Mouse (Mus musculus) CH12.LX (cell line): ENCODE measurements around the gene Hck. TPM values are rescaled to one million over a fixed set of nuclear protein-coding genes. Genes with fewer than 3 reads are reported as not detected.

Experiments used
- DNase-seq: peaks from one replicate; pipeline ENCODE4 v3.0.0-alpha.2; 2013; ENCODE audit errors: extremely low read depth
- H3K27ac ChIP-seq: 2 replicates; pipeline ENCODE4 v1.5.1; 2012; ENCODE audit warnings: low read depth, mild to moderate bottlenecking, control low read depth, moderate library complexity; ENCODE audit not compliant: insufficient read depth
- H3K27me3 ChIP-seq: replicated peaks from 2 replicates; pipeline ENCODE3; 2012; ENCODE audit warnings: inconsistent platforms
- H3K36me3 ChIP-seq, 2 experiments: replicated peaks in 1 of 2; 2 replicates each; pipeline versions ENCODE3 to v1.6.1; 2012; ENCODE audit warnings: inconsistent platforms in 1 of 2, low read length in 1 of 2, mild to moderate bottlenecking in 1 of 2, mixed read lengths in 1 of 2, moderate library complexity in 1 of 2; ENCODE audit not compliant: control insufficient read depth in 1 of 2, insufficient read depth in 1 of 2
- H3K4me1 ChIP-seq, 2 experiments: 2 replicates each; pipeline ENCODE4 v1.6.1; 2012; ENCODE audit warnings: inconsistent platforms in 1 of 2, moderate library complexity in 1 of 2; ENCODE audit not compliant: insufficient read depth in 2 of 2, control insufficient read depth in 1 of 2
- H3K4me2 ChIP-seq: 2 replicates; pipeline ENCODE4 v1.6.1; 2012; ENCODE audit warnings: low read depth, mild to moderate bottlenecking, control low read depth; ENCODE audit not compliant: poor library complexity, insufficient read depth, severe bottlenecking
- H3K4me3 ChIP-seq, 3 experiments: fragments of 150-350 bp in 1 of 3; sonication (generic) in 1 of 3; replicated peaks in 1 of 3; 2 replicates each; pipeline versions ENCODE3 to v1.5.1; 2011 to 2012; ENCODE audit warnings: low read depth in 2 of 3, low read length in 2 of 3, mild to moderate bottlenecking in 2 of 3, moderate library complexity in 2 of 3, control low read depth in 1 of 3, improper control_type of control experiment in 1 of 3, inconsistent platforms in 1 of 3, mixed read lengths in 1 of 3; ENCODE audit not compliant: poor library complexity in 1 of 3
- H3K79me2 ChIP-seq: replicated peaks from 2 replicates; pipeline ENCODE4 v1.6.1; 2012; ENCODE audit warnings: mild to moderate bottlenecking, moderate library complexity; ENCODE audit not compliant: control insufficient read depth, poor library complexity, insufficient read depth, severe bottlenecking; ENCODE audit errors: extremely low read depth
- H3K9ac ChIP-seq: 2 replicates; pipeline ENCODE4 v1.6.1; 2012; ENCODE audit warnings: low read depth, mild to moderate bottlenecking, control low read depth, moderate library complexity; ENCODE audit not compliant: insufficient read depth
- H3K9me3 ChIP-seq: replicated peaks from 2 replicates; pipeline ENCODE3; 2012; ENCODE audit warnings: low read length, inconsistent platforms, mixed read lengths
- BHLHE40 ChIP-seq: IDR thresholded peaks from 2 replicates; pipeline ENCODE4 v1.6.1; 2011; ENCODE audit warnings: mild to moderate bottlenecking, low read depth, low read length, improper control_type of control experiment
- CHD1 ChIP-seq: IDR thresholded peaks from 2 replicates; pipeline ENCODE4 v1.6.1; 2012; ENCODE audit warnings: low read depth, low read length, improper control_type of control experiment, inconsistent platforms
- CTCF ChIP-seq, 2 experiments: IDR thresholded peaks in 1 of 2; conservative IDR thresholded peaks in 1 of 2; 2 replicates each; pipeline ENCODE4 v1.5.1; 2011 to 2012; ENCODE audit warnings: low read depth in 2 of 2, low read length in 2 of 2, improper control_type of control experiment in 1 of 2, inconsistent platforms in 1 of 2, mild to moderate bottlenecking in 1 of 2, moderate library complexity in 1 of 2
- ELF1 ChIP-seq: IDR thresholded peaks from 2 replicates; pipeline ENCODE4 v1.6.1; 2014; ENCODE audit warnings: low read depth, mild to moderate bottlenecking, inconsistent platforms, low read length, improper control_type of control experiment
- EP300 ChIP-seq: IDR thresholded peaks from 2 replicates; pipeline ENCODE4 v1.6.1; 2011; ENCODE audit warnings: low read length, improper control_type of control experiment
- IRF4 ChIP-seq: IDR thresholded peaks from 2 replicates; pipeline ENCODE4 v1.6.1; 2014; ENCODE audit warnings: low read depth, mild to moderate bottlenecking, inconsistent platforms, low read length, improper control_type of control experiment
- JUND ChIP-seq: conservative IDR thresholded peaks from 2 replicates; pipeline ENCODE4 v1.6.1; 2011; ENCODE audit warnings: low read depth, low read length, improper control_type of control experiment
- MAX ChIP-seq: IDR thresholded peaks from 2 replicates; pipeline ENCODE4 v1.6.1; 2011; ENCODE audit warnings: low read length, improper control_type of control experiment
- MAZ ChIP-seq: IDR thresholded peaks from 2 replicates; pipeline ENCODE4 v1.6.1; 2012; ENCODE audit warnings: low read depth, mild to moderate bottlenecking, inconsistent platforms, low read length, improper control_type of control experiment, moderate library complexity
- NELFE ChIP-seq: IDR thresholded peaks from 2 replicates; pipeline ENCODE4 v1.6.1; 2011; ENCODE audit warnings: low read depth, low read length, improper control_type of control experiment
- NRF1 ChIP-seq: IDR thresholded peaks from 2 replicates; pipeline ENCODE4 v1.6.1; 2014; ENCODE audit warnings: low read depth, mild to moderate bottlenecking, inconsistent platforms, low read length, improper control_type of control experiment, moderate library complexity
- POLR2AphosphoS2 ChIP-seq: IDR thresholded peaks from 2 replicates; pipeline ENCODE4 v1.6.1; 2011; ENCODE audit warnings: low read depth, low read length, improper control_type of control experiment
- SIN3A ChIP-seq: IDR thresholded peaks from 2 replicates; pipeline ENCODE4 v1.6.1; 2012; ENCODE audit warnings: low read length, improper control_type of control experiment, inconsistent platforms
- SMC3 ChIP-seq: IDR thresholded peaks from 2 replicates; pipeline ENCODE4 v1.6.1; 2011; ENCODE audit warnings: low read depth, low read length, improper control_type of control experiment
- USF2 ChIP-seq: conservative IDR thresholded peaks from 2 replicates; pipeline ENCODE4 v1.6.1; 2011; ENCODE audit warnings: low read depth, low read length, improper control_type of control experiment
- dilution Hi-C: fragments of 300-500 bp; cut with MboI; formaldehyde crosslinking; loops from 2 replicates; pipeline ENCODE4 v1.14.3; 2020; ENCODE audit warnings: low sequenced_read_pairs; ENCODE audit not compliant: extremely low pct_unique_long_range_greater_than_20kb, extremely low pct_ligation_motif_present
- in situ Hi-C: fragments of 300-500 bp; cut with MboI; formaldehyde crosslinking; loops from 3 replicates; pipeline ENCODE4 v1.14.3; 2019; ENCODE audit warnings: low sequenced_read_pairs, low pct_ligation_motif_present, low pct_unique_long_range_greater_than_20kb, mixed read lengths
- polyA plus RNA-seq: library from polyadenylated mRNA; unstranded; fragments of >175 nt; gene quantifications from 2 replicates; pipeline ENCODE4 v1.2.1, GENCODE M21; 2012; ENCODE audit warnings: low read depth; ENCODE audit not compliant: insufficient read length
- total RNA-seq, 2 experiments: library from RNA; depleted of rRNA; stranded (reverse); fragments of 300-350 nt in 1 of 2; fragments of >200 nt in 1 of 2; gene quantifications; 2 replicates each; pipeline ENCODE4 v1.2.3; 2012 to 2014

The Hck gene
- total and polyA plus RNA-seq, 3 experiments = 0.08 to 0.68 (median 0.63) TPM

- TF ChIP-seq CHD1 (no peak), CTCF (conservative IDR thresholded peaks at IDR 0.05 in 1 of 2, IDR thresholded peaks at IDR 0.05 in 1 of 2; ENCODE audit: low read depth in 2 of 2, low read length in 2 of 2) (no peak), BHLHE40 (peak; percentile 78), EP300 (no peak), POLR2AphosphoS2 (no peak), USF2 (no peak; the same call in 1 of the 2 replicates), MAZ (no peak; the same call in 1 of the 2 replicates), SMC3 (no peak), SIN3A (peak; percentile 90; the same call in 1 of the 2 replicates)
Measured at GRCm38 (mm10) chr2:153160844-153161683, 52.8 kb downstream of the Hck start, which contains the start of gene Tm9sf4 (continued).

DNA sequence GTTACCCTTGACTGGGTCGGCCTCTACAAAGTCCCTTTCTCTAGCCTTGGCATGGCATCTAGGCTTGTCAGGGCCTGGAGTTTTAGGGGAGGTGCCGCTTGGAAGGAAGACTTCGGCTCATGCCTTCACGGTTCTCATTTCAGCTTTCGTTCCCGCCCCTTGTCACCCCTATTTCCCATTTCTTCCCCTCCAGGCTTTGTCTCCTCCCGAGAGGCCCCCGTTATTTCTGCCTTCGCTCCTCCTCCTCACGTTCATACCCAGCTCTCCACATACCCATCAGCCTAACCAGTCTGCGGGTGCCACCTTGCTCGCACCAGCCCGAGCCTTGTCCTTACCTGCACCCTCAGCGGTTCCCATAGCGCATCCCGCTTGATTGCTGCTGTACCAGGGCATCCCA, 53.4 kb downstream of the Hck start:
- Histone ChIP-seq H3K27ac (no peak overlapping the region), H3K9me3 (peaks cover 4% of the 10 kb centered on the region)
- no peak for DNase-seq
- TF ChIP-seq IRF4 (peak; percentile 3; the same call in 1 of the 2 replicates), MAZ (no peak), ELF1 (no peak), MAX (no peak), NELFE (no peak), SIN3A (0 out of 2 replicates have a peak, but pooled peaks have one; percentile 3)
- TF ChIP-seq, all 38 proteins: peak for 2
- Histone ChIP-seq H3K4me2 (peak overlapping the region; percentile 63), H3K4me1 (peaks cover 2 to 37% of the 10 kb centered on the region in 2 experiments; a peak in 3 of 4 replicates), H3K36me3 (peaks cover 3 to 29% of the 10 kb centered on the region in 2 experiments), H3K79me2 (peaks cover 30% of the 10 kb centered on the region), H3K4me3 (peak overlapping the region; percentile 70 to 89 (median 83)), H3K9ac (peak overlapping the region; percentile 70), H3K27me3 (no peaks in the 10 kb centered on the region)
- dilution Hi-C loops (no loop called here), in situ Hi-C loops (no loop called here)

DNA sequence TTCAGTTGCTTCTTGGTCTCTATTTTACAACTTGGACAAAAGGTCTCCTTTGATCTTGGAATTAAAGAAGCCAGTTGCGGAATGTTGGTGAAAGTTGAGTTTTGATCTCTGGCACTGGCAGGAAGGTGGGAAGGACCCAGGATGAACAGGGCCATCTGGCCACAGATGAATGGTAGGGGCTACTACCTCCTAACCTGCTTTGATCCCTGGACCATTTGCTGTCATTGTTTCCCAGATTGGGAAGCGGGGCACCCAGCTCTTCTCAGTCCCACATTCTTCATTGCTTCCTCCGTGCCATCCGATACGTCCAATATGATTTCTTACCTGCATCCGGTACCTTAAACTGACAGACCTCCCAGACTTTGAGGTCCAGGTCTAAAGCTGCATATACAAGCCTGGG, 58.9 kb downstream of the Hck start:
- H3K9me3 ChIP-seq = no peaks in the 10 kb centered on the region
- peaks cover 6 to 65% of the 10 kb centered on the region in 2 experiments; a peak in 3 of 4 replicates for H3K4me1 ChIP-seq
- H3K4me3 ChIP-seq = no peak overlapping the region
- TF ChIP-seq JUND (no peak), NRF1 (no peak), IRF4 (no peak)
- no peak overlapping the region for H3K27ac ChIP-seq
- no peak for DNase-seq
- H3K79me2 ChIP-seq = peaks cover 47% of the 10 kb centered on the region
- peaks cover 3 to 65% of the 10 kb centered on the region in 2 experiments for H3K36me3 ChIP-seq
- H3K27me3 ChIP-seq = no peaks in the 10 kb centered on the region
- dilution Hi-C loops = no loop called here
- in situ Hi-C loops = no loop called here
- H3K9ac ChIP-seq = no peak overlapping the region
- H3K4me2 ChIP-seq = no peak overlapping the region
